Mouse (Mus musculus) c-Kit-negative CD71-positive TER-119-positive erythroid progenitor cells, embryonic 14.5 days (primary cell): ENCODE results near the gene Fzr1.
A peak's percentile ranks its signal among the peaks of the same experiment; 100 is the strongest.

ENCODE experiments used
- DNase-seq: peaks from one replicate; pipeline ENCODE4 v3.0.0-alpha.2; 2013; ENCODE audit warnings: low read depth, low spot score

The Fzr1 gene

DNA sequence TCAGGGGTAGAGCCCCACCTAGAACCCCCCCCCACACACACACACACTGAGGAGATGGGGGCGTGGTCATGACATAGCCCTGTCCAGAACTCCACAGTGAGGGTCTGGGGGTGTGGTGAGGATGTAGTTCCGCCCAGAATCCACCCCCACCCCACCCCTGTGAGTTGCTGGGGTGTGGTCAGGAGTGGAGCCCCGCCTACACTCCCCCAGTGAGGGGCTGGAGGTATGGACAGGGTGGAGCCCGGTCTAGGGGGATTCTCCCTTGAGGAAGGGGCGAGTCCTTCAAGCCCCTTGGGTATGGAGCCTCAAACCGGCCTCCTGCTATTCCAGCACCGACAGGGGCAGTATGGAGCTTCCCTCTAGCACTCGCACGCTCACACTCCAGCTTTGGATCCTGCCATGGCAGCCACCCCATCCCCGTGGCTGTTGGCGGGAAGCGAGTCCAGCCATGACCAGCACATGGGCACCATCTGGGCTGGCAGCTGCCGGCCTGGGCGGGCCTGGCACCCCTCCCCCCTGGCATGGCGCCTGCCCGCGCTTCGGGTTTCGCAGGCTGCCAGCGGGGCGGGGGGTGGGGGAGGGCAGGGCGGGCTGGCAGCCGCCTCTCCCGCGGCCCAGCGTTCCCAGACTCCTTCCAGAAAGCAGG lies 38.4 kb upstream of the Fzr1 start:
- DNase-seq, result no peak

DNA sequence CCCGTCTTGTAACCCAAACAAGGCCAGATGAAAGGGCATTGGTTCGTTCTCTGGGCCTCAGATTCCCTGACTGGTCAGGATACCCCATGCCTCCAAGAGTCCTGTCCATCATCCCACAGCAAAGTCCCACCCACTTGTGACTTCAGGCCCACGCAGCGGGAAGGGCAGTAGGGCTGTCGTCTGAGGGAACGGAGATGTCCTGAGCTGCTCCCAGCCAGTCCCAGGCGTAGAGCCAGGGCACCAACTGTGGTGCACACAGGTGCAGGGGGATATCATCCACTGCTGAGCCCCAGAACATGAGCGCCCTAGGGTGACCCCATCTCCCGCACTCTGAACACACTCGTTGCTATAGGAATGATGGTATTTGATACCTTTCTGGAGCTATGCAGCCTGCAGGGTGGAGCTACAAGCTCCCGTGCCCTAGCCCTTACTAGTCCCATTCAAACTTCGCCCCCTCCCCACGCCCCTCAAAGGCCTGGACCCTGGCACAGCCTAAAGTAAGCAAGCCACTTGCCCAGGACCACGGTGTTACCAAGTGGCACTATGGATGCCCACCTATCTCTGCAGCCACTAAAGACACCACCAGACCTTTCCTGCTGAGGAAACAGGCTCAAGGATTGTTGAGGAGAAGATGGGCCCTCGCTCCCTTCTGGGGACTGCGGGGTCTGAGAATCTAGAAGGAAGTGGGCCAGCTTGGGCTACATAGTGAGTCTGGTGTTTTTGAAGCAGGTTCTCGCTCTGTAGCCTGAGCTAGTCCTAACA lies 37.4 kb upstream of the Fzr1 start:
- no peak for DNase-seq

DNA sequence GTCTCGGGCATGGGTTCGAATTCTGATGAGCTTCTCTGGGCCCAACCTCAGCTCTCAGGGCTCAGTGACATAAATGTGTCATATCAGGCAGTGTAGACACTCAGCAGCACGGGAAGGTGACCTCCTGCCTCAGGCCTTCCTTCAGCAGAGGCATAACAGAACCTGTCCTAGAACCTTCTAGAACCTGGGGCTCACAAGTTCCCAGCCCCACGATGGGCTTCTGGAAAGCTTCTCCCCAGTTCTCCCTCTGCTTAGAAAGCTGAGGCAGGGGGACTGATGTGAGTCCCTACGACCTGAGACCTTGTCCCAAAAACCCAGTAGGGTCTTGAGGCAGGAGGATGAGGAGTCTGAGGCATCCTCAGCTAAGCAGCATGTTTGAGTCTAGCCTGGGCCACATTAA lies 36.8 kb upstream of the Fzr1 start:
- no peak for DNase-seq

DNA sequence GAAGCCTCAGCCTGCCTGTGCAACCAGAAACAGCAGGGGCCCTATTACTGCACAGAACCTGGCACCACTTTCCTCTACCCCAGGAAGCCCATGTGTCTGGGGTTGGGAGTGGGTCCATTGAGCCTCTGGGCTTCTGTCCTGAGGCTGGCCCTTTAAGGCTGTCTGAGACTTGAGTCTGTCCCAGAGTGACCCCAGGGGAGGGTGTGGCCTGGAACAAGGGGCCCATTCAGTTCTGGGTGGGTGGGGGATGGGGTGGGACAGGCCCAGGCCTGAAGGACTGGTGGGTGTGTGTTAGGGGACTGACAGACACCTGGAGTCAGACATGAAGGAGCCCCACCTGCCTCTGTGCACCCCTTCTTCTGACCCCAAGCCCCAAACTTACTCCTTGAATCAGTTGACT lies 36.4 kb upstream of the Fzr1 start:
- no peak for DNase-seq

DNA sequence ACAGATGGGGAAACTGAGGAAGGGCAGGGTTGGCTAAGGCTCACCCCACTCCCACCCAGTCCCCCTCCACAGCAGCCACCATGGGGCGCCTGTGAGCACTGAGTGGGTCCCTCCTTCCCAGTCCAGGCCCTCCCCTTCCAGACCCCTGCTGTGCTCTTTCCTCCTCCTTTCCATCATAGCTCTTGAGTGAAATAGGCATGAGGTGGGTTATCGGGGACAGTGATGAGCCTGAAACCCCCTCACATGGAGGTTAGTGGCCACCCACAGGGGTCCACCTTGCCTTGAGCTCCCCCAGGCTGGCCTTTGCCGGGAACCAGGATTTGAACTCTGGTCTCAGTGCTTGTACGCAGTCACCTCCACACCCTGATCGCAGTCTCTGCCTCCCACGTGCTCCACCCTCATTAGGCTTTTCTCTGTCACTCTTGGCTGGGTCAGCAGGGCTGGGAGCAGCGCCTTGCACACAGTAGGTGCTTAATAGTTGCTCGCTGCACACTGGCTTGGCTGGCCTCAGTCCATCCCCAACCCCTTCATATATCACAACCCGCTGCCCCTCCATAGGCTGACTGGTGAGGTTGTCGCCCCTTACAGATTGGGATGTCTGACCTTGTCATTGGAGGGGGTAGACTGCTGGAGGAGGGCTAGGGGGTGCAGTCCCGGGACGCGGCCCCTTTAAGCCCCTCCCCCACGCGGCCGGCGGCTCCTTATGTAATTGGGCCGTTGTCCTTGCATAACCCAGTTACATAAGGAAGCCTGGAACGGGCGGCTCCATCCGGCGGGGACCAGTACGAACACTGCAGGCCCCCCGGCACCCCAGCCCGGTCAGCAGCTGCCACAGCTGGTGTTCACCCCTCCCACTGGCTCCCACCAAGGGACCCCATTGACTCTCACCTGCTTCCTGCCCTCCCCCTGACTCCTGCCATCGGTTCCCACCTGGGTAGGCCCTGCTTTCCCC lies 35.3 kb upstream of the Fzr1 start:
- DNase-seq, result no peak

DNA sequence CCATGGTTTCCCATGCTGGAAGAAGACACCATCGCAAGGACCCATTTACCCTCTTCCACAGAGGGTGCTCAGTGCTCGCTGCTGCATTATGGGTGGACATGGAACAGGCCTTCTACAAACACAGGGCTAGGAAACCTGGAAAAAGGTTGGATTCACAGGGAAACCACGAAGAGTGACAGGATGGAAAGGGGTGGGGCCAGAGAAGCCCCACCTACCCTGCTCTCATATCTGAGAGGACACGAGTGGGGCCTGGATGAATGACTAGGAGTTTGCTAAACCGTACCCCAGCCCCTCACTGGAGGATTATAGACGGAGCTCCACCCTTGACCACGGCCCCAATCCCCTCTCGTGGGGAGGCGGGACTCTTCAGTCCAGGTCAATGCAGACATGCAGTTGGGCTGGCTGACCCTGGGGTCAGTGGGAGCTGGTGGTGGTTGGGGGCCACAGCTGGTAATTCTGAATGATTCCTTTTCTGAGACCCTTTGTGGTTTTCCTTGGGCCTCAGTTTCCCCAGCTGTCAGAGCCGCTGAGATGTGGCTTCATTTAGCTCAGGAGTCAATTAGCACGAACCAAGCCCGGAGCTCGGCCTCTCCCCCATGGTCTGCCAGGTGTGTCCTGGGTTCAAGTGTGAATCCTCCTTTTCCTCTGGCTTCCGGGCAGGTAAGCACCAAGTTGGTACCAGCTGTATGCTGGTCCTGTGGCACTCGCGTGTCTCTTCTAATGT lies 34.4 kb upstream of the Fzr1 start:
- no peak for DNase-seq

DNA sequence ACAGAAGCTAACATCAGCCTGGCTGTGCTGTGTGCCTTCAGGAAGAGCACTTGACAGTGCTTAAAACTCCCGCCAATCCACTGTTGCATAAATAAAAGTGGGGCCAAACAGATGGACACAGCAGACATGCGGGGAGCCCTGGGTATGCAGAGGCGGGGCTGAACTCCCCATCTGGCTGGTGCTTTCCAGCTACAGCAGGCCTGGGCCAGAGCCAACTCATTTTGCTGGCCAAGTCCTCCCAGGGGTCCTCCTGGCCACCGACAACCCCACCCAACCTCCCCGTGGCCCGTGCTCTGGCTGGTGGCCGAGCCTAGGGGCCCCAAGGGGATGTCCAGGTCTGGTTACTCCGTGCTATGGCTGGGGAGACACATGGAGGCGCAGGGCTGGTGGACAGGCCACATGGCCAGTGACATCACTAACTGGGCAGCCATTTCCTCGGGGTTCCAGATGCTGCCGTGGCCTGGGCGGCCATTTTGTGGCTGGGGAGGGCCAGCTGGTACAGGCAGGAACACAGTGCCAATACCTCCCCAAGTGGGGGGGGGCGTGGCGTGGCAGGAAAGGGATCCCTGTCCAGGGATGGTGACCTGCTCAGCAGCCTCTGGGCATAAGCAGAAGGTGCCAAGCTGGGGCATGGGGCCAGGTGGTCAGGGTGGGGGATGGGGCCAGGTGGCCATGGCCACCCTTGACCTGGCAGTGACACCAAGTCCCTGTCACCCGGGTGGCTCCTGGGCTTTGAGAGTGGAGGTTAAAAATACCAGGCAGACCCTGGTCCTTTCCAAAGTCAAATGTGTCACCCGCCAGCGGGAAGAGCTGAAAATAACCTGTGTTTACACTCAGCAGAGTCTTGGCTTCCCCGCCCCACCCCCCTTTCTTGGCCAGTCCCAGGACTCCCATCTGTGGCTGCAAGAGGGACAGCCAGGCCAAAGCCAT lies 33.4 kb upstream of the Fzr1 start:
- DNase-seq, result no peak

DNA sequence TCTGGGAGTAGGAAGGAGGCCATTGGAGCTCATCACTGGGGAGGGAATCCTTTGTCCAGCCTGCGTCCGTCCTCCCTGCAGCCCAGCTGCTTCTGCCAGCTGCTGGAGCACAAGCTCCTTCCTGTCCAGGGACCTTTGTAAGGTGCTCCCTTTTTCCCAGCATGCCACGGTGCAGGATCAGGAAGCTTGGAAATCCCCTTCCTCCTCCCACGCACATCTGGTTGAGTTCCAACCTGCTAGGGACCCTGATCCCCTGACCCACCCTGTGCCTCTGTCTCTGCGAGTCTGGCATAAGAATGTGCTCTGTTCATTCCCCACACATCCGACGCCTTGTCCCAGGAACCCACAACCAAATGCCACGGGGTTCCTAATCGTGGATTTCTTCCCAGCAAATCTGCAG lies 32.7 kb upstream of the Fzr1 start:
- no peak for DNase-seq

DNA sequence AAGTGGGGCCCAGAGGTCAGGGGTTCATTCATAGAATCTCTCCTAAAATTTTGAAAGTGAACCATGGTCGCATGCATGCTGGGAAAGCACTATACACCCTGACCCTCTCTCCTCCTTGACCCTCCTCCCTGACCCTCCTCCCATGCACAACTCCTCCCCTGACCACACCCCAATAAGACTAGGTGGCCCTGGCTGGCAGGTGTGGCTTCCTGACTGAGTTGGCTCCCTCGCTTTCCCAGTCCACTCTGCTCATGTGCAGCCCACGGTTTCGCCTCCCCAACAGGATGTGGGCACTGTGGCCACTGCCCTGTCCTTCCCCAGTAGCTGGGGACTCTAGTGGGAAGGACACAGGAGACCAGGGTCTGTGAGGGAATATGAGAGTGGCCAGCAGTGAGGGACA lies 32.0 kb upstream of the Fzr1 start:
- DNase-seq, result no peak

DNA sequence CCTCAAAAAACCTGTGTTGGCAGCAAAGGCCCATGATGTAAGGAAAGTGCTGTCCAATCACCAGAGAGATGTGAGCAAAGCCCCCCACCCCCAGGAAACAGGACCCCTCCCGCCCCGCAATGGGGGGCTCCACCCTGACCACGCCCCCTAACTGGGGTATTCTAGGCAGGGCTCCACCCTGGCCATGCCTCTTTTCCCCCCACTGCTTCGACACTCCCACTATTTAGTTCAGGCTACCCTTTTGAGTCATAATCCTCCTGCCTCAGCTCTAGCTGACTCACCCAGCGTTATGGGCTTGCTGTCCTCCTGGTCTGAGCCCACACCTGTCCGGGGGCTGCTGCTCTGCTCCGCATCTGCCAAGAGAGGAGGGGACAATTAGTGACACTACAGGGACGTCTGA lies 31.0 kb upstream of the Fzr1 start:
- DNase-seq, result no peak

DNA sequence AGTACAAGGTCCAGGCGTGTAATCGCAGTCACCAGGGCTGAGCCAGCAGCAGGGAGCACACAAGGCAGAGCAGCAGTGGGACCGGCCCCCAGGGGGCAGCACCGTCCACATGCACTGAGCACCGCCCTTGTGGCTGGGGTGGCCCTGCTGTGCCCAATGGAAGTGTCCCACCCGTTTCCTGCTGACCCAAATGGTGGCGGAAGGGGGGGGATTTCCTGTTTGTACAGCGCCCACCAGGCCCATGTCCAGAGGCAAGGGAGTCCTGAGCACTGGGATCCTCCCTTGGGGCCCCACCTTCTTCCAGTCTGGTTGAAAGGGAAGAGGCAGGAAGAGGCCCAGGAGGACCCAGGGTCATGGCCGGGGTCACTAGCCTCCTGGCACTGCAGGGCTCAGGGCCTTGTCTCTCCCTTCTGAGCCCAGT lies 30.6 kb upstream of the Fzr1 start:
- peak; percentile 41 for DNase-seq

DNA sequence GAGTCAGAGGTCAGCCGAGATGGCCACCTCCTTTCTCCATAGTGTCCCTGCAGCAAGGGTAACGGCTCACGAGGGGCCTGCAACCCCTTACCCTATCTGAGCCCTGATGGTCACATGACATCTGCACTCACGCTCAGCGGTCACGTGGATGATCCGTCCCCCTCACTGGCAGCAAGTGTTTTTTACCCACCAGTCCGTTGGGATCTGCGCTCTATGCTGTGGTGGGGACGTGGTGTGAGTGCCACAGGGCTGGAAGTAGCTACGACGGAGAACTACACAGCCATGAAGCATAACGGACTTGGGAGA lies 30.1 kb upstream of the Fzr1 start:
- no peak for DNase-seq

DNA sequence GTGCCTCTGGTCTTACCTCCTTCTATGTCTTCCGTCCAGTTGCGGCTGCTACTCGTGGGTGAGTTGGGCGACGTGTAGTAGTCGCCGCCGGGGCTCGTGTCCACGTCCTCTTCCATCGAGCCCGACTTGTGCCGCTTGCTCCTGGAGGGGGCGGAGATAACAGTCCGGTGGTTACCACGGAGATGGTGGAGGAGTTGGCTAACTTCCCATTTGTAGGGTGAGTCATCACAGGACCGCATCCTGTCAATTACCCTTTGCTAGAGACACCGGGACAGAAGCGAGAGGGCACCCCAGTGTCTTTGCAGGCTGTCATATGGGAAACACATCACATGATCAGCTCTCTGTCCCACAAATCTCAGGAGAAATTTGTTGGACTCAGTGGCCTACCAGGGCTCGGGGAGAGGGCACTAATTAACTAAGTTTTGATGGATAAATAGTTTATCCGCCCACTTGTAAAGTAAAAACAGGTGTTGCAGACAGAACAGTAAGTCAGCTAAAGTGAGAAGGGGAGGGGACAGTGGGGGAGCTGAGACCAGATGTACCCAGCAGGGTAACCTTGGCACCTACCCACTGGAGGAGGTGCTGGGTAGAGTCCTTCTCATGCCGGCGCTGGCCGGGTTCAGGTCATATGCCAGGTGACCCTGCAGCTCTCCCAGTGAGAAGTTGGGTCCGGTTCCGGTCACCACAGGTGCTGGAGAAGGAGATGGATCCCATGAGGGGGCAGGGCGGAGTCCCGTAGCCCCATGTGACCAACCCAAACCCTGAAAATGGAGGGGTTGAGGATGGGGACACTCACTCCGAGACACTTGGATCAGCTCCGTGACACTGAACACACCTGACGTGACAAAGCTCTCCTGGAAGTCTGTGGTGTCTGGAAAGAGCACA lies 29.5 kb upstream of the Fzr1 start:
- no peak for DNase-seq

DNA sequence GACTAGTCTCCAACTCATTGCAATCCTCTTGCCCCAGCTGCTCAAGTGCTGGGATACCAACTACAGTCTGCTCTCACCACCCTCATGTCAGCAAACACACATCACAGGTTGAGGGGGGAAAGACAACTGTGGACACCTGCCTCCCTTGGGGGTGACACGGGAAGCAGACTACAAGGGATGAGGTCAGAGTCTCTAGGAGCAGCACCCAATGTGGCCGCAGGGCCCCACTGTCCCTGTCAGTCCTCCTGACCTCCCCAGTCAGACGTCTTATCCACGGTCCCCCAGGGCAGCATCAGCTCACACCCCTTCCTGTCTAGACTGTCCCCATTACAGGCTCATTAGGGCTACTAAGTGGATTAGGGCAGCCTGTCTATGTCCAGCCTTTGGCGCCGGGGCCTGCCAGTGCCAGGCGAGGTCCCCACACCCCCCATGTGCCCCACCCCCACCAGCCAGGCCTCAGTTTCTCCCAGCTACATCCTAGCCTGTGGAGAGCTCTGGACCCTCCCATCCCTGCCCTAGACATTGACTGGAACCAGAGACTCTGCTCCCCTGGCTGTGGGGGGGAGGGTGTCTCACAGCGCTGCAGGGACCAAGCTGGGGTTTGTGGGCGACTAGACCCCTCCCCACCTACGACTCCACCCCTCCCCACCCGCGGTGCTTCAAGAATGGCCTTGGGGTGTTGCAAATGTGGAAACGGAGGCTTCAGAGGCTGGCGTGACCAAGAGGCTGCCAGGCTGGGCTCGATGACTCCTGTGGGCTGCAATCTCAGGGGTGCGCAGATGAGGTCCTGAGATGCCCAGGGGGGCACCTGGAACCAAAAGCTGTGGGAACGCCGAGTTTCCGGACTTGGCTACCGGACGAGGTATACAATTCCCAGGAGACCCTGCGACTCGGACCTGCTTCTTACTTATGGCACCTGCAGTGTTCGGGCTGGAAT lies 28.5 kb upstream of the Fzr1 start:
- DNase-seq, result no peak

DNA sequence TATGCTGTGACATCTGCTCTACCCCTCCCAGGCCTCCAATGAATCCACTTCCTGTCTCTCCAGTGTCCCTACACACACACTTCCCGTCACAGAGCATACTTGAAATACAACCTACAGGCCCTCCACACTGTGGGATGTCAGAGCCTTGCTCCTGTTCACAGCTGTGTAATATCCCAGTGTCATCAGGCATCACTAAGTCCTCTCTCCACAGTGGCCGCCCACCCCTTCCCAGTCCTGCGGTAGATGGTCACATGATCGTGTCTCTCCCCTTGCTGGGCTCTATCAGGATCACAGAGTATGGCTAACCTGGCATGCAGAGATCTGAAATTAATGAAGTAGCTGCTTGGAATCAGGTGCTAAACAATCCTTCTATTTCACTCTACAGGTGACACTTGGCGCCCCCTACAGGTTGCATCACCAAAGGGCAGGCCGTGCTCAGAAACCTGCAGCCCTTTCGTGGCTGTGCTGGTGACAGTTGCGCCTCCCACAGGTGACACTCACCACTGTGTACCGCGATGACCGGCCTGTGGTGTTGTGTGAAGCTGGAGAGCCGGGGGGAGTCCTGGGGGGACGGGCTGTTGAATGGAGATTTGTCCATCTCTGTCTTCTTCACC lies 27.4 kb upstream of the Fzr1 start:
- DNase-seq, result peak; percentile 57

DNA sequence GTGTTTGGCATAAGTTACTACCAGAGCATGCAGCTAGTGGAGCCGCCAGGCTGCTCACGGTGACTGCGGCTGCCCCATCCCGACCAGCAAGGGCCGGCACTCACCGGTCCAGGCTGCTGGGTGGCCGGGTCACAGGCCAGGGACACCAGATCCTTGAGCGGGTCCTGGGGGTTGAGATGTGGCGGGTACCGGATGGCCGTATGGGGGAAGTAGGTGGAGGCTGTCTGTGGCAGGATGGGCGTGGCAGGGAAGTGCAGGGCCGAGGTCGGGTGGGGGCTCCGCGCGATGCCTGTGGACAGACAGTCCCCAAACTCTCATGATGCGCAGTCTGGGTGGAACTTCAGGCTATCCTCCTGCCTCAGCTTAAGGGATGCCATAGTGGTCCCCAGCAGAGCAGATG lies 26.4 kb upstream of the Fzr1 start:
- no peak for DNase-seq

DNA sequence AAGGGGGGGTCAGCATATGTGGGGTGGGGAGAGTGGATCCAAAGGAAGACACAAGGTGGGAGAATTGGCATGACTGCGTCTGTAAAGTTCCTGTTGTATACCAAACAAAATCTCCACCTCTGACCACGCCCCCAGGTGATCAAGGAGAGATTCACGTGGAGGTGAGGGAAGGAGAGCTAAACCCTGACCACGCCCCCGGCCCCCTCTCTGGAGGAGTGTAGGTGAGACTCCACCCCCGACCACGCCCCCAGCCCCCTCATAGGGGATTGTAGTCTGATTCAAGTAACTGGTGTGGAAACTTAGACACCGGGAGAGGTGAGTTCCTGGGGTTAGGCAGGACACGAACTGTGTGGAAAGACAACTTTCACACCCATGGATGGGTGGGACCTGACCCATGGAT lies 25.8 kb upstream of the Fzr1 start:
- no peak for DNase-seq

DNA sequence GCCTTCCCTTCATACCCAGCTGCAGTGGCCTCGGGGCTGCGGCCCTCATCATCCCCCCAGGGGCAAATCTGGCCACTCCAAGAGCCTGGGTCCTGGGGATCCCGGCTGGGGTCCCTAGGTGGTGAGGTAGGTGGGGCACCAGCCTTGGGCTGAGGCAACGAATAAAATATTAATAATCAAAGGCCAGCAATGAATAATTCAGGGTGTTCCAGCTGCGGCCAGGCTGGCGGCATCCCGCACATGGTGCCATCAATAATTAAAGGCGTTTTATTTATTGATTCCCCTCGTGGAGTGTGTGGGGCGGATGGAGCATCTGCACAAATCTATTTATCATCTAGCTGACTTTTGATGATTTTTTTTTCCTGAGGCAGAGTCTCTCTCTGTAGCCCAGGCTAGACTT lies 25.2 kb upstream of the Fzr1 start:
- no peak for DNase-seq
